Mouse (Mus musculus) kidney, postnatal 0 days (tissue): Measurements from ENCODE around the gene Frk. TPM values are rescaled to one million over a fixed set of nuclear protein-coding genes. Genes with fewer than 3 reads are reported as not detected.

ENCODE experiments used
- ATAC-seq: fragments of 200-750 bp; cut with Nextera tagmentation; replicated peaks from 2 replicates; pipeline ENCODE4 v1.8.0; 2017; ENCODE audit warnings: low read depth, moderate number of reproducible peaks, moderate TSS enrichment, moderate library complexity; ENCODE audit not compliant: low FRiP score
- DNase-seq: peaks from one replicate; pipeline ENCODE4 v3.0.0-alpha.2; 2016; ENCODE audit warnings: low spot score
- H3K27ac ChIP-seq: fragments of 300-500 bp; sonication (generic); 2 replicates; pipeline ENCODE4 v1.5.1; 2014; ENCODE audit warnings: mild to moderate bottlenecking
- H3K27me3 ChIP-seq: fragments of 300-500 bp; sonication (generic); 2 replicates; pipeline ENCODE4 v1.6.1; 2014; ENCODE audit warnings: low read length, mixed read lengths; ENCODE audit not compliant: insufficient read depth
- H3K36me3 ChIP-seq: fragments of 300-500 bp; sonication (generic); 2 replicates; pipeline ENCODE4 v1.6.1; 2014; ENCODE audit warnings: low read length, mixed read lengths; ENCODE audit not compliant: insufficient read depth
- H3K4me1 ChIP-seq: fragments of 300-500 bp; sonication (generic); replicated peaks from 2 replicates; pipeline ENCODE4 v1.6.1; 2014; ENCODE audit warnings: antibody characterized with exemption, low read length, mixed read lengths; ENCODE audit not compliant: insufficient read depth
- H3K4me2 ChIP-seq: fragments of 300-500 bp; sonication (generic); 2 replicates; pipeline ENCODE4 v1.6.1; 2014; ENCODE audit warnings: mild to moderate bottlenecking, low read length, moderate library complexity, mixed read lengths
- H3K4me3 ChIP-seq: fragments of 300-500 bp; sonication (generic); replicated peaks from 2 replicates; pipeline ENCODE4 v1.5.1; 2014; ENCODE audit warnings: low read depth, low read length
- H3K9ac ChIP-seq: fragments of 300-500 bp; sonication (generic); 2 replicates; pipeline ENCODE4 v1.6.1; 2014; ENCODE audit warnings: low read depth, low read length
- H3K9me3 ChIP-seq: fragments of 300-500 bp; sonication (generic); replicated peaks from 2 replicates; pipeline ENCODE4 v1.6.1; 2016; ENCODE audit warnings: low read length, inconsistent platforms, mixed read lengths
- CTCF ChIP-seq: IDR thresholded peaks from 2 replicates; pipeline ENCODE4 v1.5.1; 2016; ENCODE audit warnings: antibody characterized with exemption, low read depth, mild to moderate bottlenecking, moderate library complexity
- WGBS: fragments of 180-500 bp; shearing (Covaris S2); extraction: QIAGEN DNeasy Blood & Tissue Kit; methylation state at CpG from one replicate; pipeline ENCODE4 v1.1.7; 2014; 5-methylcytosine and 5-hydroxymethylcytosine counted together
- polyA plus RNA-seq: library from polyadenylated mRNA; unstranded; fragments of >200 nt; fragmentation: Nextera tagmentation; extraction: Ambion mirVana; gene quantifications from 2 replicates; pipeline ENCODE4 v1.2.1, GENCODE M21; 2015

Gene Frk
- polyA plus RNA-seq, 1 experiment from 2014 or later, result 20.5 TPM

- Histone ChIP-seq H3K4me1 (no peaks in the 10 kb centered on the region), H3K36me3 (no peaks in the 10 kb centered on the region), H3K4me2 (no peak overlapping the region), H3K4me3 (no peak overlapping the region), H3K9me3 (no peaks in the 10 kb centered on the region), H3K27me3 (no peaks in the 10 kb centered on the region), H3K9ac (no peak overlapping the region), H3K27ac (0 out of 2 replicates have a peak overlapping the region, but pooled peaks have one; percentile 47)
- 42% methylated on average over 4 of the region's 4 CpGs for WGBS
- TF ChIP-seq CTCF, result no peak
- no peak for ATAC-seq
- DNase-seq, result peak; percentile 87
Measured at GRCm38 (mm10) chr10:34479942-34480455, 3.2 kb upstream of the Frk start.

DNA sequence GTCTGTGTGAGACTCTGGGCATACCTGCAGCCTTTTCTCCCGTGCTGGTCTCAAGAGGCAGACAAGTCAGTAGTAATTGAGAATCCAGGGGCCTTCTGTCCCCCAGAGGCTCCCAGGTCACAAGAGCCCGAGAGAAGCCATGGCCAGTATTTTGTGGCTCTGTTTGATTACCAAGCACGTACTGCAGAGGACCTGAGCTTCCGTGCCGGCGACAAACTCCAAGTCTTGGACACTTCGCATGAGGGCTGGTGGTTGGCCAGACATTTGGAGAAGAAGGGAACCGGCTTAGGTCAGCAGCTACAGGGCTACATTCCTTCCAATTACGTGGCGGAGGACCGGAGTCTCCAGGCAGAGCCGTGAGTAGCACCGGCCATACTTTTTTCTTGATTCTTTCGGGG is 814 bp downstream of the Frk start:
- no peaks in the 10 kb centered on the region for H3K9me3 ChIP-seq
- H3K4me1 ChIP-seq, result no peaks in the 10 kb centered on the region
- no peaks in the 10 kb centered on the region for H3K36me3 ChIP-seq
- H3K4me3 ChIP-seq, result peak overlapping the region; percentile 32
- H3K27me3 ChIP-seq, result no peaks in the 10 kb centered on the region
- no peak for TF ChIP-seq CTCF
- DNase-seq (peak; percentile 73), ATAC-seq (peak; percentile 50)
- peak overlapping the region; percentile 67 for H3K9ac ChIP-seq
- H3K27ac ChIP-seq, result peak overlapping the region; percentile 89
- 25% methylated on average over 14 of the region's 14 CpGs for WGBS
- peak overlapping the region; percentile 50 for H3K4me2 ChIP-seq

DNA sequence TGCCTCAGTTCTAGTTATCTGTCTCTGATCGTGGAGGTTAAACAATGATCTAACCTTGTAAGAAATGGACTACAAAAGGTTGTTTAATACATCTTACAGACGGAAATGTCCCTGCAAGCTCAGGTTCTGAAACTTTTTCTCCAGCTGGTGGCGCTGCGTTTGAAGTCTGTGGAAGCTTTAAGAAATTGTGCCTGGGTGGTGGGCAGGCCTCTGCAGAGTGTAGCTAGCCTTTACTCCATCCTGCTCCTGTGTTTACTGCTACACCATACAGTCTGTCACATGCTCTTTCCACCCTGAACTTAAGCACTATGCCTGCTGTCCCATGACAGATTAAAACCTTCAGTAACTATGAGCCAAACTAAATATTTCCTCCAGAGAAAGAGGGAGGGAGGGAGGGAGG is 1.9 kb downstream of the Frk start:
- Histone ChIP-seq H3K9ac (no peak overlapping the region), H3K27ac (no peak overlapping the region), H3K4me2 (peak overlapping the region; percentile 50), H3K9me3 (no peaks in the 10 kb centered on the region), H3K27me3 (no peaks in the 10 kb centered on the region), H3K36me3 (no peaks in the 10 kb centered on the region), H3K4me3 (peak overlapping the region; percentile 32), H3K4me1 (no peaks in the 10 kb centered on the region)
- 0 out of 2 replicates have a peak, but pooled peaks have one; percentile 57 for ATAC-seq
- peak; percentile 69 for DNase-seq
- peak; percentile 60 for TF ChIP-seq CTCF
- WGBS, result 60% methylated on average over 4 of the region's 4 CpGs

DNA sequence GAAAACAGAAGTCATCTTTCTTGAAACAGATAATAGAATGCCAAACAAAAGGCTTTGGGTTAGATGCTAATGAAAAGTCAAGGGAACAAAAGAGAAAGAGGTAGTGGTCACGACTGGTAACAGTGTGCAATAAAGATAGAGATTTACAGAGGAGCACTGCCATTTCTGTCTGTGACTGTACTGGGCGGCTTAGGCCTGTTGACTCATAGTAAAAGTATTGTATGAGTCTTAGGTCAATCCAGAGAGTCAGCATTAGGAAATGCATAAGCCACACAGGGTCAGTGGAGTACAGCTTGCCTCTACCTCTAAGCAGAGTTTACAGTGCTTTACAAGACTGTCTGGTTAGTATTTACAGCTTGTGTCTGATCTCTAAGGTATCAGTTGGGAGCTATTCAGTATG is 24.6 kb downstream of the Frk start:
- WGBS, result 76% methylated on average over 2 of the region's 2 CpGs
- no peaks in the 10 kb centered on the region for H3K9me3 ChIP-seq
- H3K4me2 ChIP-seq, result no peak overlapping the region
- H3K27me3 ChIP-seq, result no peaks in the 10 kb centered on the region
- no peak overlapping the region for H3K27ac ChIP-seq
- H3K9ac ChIP-seq, result no peak overlapping the region
- H3K4me3 ChIP-seq, result no peak overlapping the region
- H3K36me3 ChIP-seq, result no peaks in the 10 kb centered on the region
- no peak for TF ChIP-seq CTCF
- H3K4me1 ChIP-seq, result peaks cover 7% of the 10 kb centered on the region
- ATAC-seq (no peak), DNase-seq (no peak)

DNA sequence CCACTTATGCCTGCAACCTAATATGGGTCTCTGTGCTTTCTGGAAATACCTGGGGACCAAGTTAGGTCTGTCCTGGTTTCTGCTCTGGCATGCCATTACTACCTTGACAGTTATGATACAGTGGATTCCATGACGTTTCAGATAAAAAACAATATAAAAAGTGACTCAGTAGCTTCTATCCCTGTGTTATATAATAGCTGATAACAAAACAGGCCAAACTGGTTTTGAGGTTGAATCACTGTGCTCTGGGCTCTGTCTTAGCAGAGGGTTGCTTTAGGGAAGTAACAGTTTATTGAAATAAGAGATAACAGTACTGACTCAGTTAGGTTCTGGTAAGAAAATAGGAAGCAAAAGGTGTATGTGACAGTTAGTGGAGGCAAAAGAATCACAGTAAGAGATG is 25.4 kb downstream of the Frk start:
- no peaks in the 10 kb centered on the region for H3K36me3 ChIP-seq
- no peaks in the 10 kb centered on the region for H3K27me3 ChIP-seq
- H3K4me3 ChIP-seq, result no peak overlapping the region
- ATAC-seq (no peak), DNase-seq (no peak)
- H3K27ac ChIP-seq, result no peak overlapping the region
- H3K9ac ChIP-seq, result no peak overlapping the region
- TF ChIP-seq CTCF, result no peak
- H3K4me1 ChIP-seq, result peaks cover 9% of the 10 kb centered on the region
- no peak overlapping the region for H3K4me2 ChIP-seq
- 76% methylated on average over 1 of the region's 1 CpGs for WGBS
- no peaks in the 10 kb centered on the region for H3K9me3 ChIP-seq

DNA sequence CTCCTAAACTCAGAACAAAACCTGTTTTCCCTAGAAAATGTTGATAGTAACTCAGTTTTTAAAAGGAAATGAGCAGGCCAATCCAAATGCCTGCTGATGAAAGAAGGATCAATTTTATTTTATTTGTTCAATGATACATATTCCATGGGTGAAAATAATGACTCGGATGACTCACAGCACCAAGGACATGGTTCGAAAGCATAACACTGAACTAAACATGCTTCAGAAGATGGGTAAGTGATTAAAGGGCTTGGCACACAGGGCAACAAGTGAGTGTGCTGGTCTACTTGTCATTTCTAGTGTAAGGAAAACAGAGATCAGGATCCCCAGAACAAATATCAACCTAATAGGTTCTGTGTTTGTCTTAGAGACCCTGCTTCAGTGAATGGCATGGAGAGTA is 26.1 kb downstream of the Frk start:
- no peak for ATAC-seq
- Histone ChIP-seq H3K4me1 (peaks cover 9% of the 10 kb centered on the region), H3K27ac (no peak overlapping the region), H3K9ac (no peak overlapping the region), H3K9me3 (no peaks in the 10 kb centered on the region), H3K27me3 (no peaks in the 10 kb centered on the region), H3K4me2 (no peak overlapping the region), H3K4me3 (no peak overlapping the region), H3K36me3 (no peaks in the 10 kb centered on the region)
- WGBS, result 90% methylated on average over 2 of the region's 2 CpGs
- no peak for DNase-seq
- no peak for TF ChIP-seq CTCF

DNA sequence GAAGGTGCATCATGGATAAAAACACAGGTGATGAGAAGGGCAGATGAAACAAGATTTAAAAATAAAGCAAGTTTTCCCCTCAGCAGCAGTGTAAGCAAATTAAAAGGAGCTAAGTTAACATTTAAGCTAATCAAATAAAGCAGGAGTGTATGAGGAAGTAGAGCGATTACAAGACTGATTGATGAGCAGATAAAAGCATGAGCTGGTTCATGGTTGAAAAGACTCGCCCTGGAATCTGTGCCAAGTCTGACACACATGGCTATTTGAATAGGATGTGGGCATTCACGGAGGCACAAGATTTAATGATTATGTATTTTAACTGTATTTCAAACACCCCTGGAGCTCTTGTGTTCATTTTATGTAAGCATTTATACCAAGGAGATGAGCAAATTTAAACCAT is 28.0 kb downstream of the Frk start:
- Histone ChIP-seq H3K9me3 (no peaks in the 10 kb centered on the region), H3K4me3 (no peak overlapping the region), H3K4me2 (no peak overlapping the region), H3K4me1 (peaks cover 9% of the 10 kb centered on the region), H3K27ac (no peak overlapping the region), H3K27me3 (no peaks in the 10 kb centered on the region), H3K9ac (no peak overlapping the region), H3K36me3 (no peaks in the 10 kb centered on the region)
- 43% methylated on average over 3 of the region's 3 CpGs for WGBS
- DNase-seq, result no peak
- no peak for ATAC-seq
- TF ChIP-seq CTCF, result no peak
